Mouse (Mus musculus) embryonic stem cell, embryonic (primary cell): ENCODE measurements around the gene Myo1d.

Experiments
- CTCF ChIA-PET, 4 experiments: fragments of 300-600 bp in 2 of 4; fragments of 350-600 bp in 2 of 4; sonication (Branson Sonifier 250); formaldehyde crosslinking; loops; one replicate each; lab custom pipeline; 2022; ENCODE audit warnings: inconsistent platforms in 2 of 4; lab: Charles Lee
- POLR2A ChIA-PET, 4 experiments: fragments of 300-600 bp in 2 of 4; fragments of 350-600 bp in 2 of 4; sonication (Branson Sonifier 250); formaldehyde crosslinking; loops; one replicate each; lab custom pipeline; 2022; ENCODE audit warnings: antibody characterized with exemption in 4 of 4, inconsistent platforms in 1 of 4; lab: Charles Lee

Gene Myo1d

DNA sequence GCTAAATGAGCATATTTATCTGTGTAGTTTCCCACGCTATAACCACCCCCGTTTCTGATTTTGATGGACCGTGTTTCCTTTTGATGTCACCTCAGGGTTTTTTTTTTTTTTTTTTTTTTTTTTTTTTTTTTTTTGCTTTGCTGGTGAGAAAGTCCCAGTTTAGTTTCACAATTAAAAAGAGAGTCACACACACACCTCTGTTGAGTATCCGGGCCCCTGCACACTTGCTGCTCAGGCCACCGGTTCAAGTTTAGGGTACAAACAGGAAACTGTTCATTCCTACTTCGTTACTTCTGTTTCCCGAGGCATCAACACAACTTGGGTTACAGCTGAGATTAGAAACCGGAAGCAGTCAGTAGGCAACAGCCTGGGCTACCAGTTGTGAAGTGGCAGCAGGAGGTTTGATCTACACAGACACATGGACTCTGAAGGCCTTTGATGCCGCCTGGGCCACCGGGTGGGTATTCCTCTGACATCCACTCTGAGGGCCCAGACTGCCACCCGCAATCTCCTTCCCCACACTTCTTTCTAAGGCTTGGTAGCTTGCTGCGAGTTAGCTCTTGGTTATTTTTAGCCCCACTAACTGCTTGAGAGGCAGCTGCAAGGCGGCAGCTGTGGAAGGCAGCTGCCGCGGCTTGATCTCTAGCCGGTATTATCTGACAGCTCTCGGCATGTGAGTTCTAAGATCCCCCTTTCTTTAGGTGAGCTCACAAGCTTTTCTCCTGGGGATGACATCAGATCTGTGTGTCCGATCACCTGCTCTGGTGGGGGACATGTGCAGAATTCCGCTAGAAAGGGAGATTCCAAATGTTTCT is 271.3 kb downstream of the Myo1d start:
- ChIA-PET CTCF (no interaction called here), POLR2A (interaction anchor here in 1 of 4 experiments (1.2 kb wide), 1 partner anchor 19 kb away, joined by 5 read pairs; no protein-coding TSS in a partner anchor)

DNA sequence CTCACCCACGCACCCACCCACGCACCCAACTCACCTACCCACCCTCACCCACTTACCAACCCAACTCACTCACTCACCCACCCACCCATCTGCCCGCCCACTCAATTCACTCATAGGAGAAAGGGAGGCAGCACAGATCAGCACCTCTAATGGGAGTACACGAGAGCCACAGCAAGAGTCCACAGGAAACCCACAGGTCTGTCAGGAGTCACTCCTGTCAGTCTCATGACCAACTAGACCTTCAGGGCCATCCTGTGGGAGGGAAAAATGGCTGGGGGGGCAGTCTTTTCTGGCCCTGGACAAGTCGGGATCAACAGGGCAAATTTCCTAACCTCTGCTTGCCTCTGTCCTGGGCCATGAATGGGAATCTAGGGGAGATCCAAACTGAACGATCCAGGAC is 272.0 kb downstream of the Myo1d start:
- POLR2A ChIA-PET, result no interaction called here

DNA sequence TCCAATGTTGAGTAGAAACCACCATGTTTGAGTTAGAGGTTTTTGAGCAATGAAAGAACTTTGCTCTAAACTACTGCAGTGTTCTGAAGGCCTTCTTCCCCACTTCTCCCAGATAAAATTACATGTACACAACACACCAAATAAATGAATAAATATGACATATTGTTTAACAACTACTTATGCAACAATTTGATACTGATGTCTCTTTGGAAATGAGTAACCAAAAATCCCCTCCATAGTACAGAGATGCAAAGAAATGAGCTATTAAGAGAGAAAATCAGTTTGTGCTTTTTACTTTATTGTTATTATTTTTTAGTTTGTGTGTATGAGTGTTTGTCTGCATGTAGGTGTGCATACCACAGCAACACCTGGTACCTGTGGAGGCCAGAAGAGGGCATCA is 273.3 kb downstream of the Myo1d start:
- POLR2A ChIA-PET, result no interaction called here
- CTCF ChIA-PET, result no interaction called here

More for the DNA sequence above, 272.0 kb downstream of the Myo1d start:
- CTCF ChIA-PET, result no interaction called here

DNA sequence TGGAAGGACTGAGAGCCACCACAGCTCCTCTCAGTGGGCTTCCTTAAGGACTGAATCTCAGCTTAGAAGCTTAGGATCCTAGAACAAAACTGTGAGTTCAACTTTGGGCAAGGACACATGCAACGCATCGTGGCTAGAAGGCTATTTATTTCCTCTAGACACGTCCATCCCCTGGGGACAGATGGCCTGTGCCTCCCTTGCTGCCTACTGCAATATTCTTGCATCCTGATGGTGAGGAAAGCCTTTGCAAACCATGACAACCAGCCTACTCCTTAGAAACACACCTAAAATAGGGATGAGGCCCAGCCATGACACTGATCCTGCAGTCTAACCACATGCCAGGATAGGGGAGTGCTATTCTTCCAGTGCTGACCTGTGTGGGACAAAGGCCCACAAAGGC is 274.2 kb downstream of the Myo1d start:
- CTCF ChIA-PET, result interaction anchor here in 2 of 4 experiments (0.5 to 2.0 kb wide), 2 partner anchors 77 to 230 kb away, joined by 3 to 4 read pairs; partner anchors contain the start of gene Psmd11 (in 1 of the 2)
- POLR2A ChIA-PET, result no interaction called here

- POLR2A ChIA-PET, result interaction anchor here in 1 of 4 experiments (0.5 kb wide), 1 partner anchor 1350 kb away, joined by 5 read pairs; no protein-coding TSS in a partner anchor
Observed at GRCm38 (mm10) chr11:80504519-80505385, 275.1 kb downstream of the Myo1d start.

GRCm38 (mm10) chr11:80503726-80504452 is 275.9 kb downstream of the Myo1d start:
- ChIA-PET POLR2A (no interaction called here), CTCF (interaction anchor here in 2 of 4 experiments (0.6 to 2.0 kb wide), 3 partner anchors 76 to 1083 kb away, joined by 3 to 4 read pairs (median 3); partner anchors contain the start of gene Psmd11 (in 1 of the 2))

More at GRCm38 (mm10) chr11:80504519-80505385, 275.1 kb downstream of the Myo1d start:
- CTCF ChIA-PET, result interaction anchor here in 1 of 4 experiments (0.7 to 2.0 kb wide), 2 partner anchors 77 to 838 kb away, joined by 3 to 4 read pairs; partner anchors contain the start of gene Psmd11

DNA sequence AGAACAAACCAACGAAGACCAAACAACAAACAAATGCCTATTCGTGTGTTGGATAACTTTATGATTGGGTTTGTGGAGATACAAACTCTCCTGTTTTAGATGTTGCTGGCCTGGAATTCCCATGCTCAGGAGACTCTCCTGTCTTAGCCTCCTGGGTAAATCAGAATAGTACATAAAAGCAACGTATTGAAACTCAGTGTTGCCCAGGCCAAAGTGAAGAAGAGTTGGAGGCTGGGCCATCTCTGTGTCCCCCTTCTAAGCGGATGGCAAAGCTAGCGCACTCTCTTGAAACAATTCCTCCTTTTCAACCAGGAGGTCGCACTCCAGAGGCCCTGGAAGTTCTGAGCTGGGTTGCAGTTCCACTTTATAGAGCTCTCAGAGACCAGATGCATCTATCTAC is 276.5 kb downstream of the Myo1d start:
- POLR2A ChIA-PET, result no interaction called here
- CTCF ChIA-PET, result interaction anchor here in 1 of 4 experiments (0.6 kb wide), 1 partner anchor 1084 kb away, joined by 3 read pairs; no protein-coding TSS in a partner anchor

DNA sequence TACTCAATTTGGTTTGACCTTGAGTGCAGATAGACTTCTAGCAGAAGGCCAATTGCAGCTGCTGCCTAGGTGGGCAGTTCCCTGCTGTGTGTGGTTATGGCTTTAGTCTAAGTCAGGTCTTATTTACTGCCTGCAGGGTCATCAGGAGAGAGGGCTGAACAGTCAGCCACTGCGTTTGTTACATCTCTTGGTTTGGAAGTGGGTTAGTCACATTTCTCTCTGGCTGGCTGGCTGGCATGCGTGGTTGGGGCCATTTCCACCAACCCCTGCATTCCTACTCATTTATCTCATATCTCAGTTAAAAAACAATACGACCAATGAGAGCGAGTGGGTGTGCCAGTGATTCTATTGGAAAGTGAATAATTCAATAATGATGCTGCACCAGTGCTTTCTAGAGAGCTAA is 280.3 kb downstream of the Myo1d start:
- CTCF ChIA-PET, result no interaction called here
- POLR2A ChIA-PET, result interaction anchor here in 1 of 4 experiments (1.0 kb wide), 1 partner anchor 23 kb away, joined by 3 read pairs; no protein-coding TSS in a partner anchor

DNA sequence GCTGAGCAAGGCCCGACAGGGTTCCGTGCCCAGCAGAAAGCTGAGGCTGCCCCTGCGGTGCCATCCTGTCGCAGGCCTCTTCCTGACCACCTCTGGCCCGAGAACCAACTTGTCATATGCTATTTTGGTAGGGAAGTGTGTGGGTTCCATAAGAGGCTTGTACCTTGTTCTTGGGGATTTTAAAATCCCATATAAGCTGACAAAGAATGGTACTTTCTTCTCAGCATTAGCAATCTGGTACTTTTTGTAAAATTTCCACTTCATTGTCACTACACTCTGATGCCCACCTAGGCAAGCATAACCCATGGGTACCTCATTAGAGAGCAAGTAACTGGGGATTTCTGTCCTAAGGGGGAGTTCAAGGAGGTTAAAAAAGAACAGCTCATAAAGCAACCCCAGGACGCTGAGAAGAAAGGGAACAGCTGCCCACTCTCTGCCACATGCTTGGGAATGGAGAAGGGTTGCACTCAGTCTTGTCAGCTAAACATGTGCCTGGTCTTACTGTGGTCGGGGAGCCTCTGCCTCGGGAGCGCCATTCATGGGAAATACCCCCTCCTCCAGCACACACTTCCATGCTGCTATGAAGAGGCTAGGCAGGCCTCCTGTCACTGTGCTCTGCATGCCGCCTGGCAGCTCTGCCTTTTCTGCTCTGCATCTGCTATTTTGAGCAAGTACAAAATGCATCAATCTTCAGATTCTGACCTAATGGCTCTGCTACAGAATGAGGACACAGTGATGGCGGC is 281.3 kb downstream of the Myo1d start:
- CTCF ChIA-PET, result interaction anchor here in 1 of 4 experiments (0.6 kb wide), 1 partner anchor 27 kb away, joined by 4 read pairs; no protein-coding TSS in a partner anchor
- POLR2A ChIA-PET, result interaction anchor here in 2 of 4 experiments (0.8 to 1.0 kb wide), 3 partner anchors 12 to 116 kb away, joined by 3 to 4 read pairs (median 3); partner anchors contain the start of gene Zfp207 (in 1 of the 2)

DNA sequence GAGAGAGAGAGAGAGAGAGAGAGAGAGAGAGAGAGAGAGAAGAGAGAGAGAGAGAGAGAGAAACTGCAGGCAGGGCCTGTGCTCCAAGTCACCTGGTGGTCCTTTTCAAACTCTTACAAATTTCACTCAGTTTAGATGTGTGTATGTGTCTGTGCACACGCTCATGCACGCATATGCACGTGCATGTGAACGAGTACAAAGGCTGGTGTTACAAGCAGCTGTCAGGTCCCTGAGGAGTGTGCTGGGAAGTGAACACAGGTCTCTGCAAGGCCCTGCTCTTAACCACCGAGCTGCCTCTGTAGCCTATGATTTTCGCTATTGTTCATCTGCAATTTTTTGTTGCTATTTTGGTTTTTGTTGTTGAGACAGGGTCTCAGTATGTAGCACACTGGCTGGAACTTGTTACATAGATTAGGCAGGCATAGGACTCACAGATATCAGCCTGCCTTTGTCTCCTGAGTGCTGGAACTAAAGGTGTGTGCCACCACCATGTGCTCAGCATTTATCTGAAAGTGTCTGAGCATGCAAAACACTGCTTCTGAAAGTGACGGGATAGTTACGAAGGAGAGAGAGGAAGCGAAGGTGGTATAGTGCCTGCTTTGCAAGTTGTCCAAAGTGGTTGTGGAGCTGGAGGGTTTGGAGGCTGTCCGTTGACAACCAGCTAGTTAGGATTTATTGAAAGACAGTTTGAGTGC is 282.5 kb downstream of the Myo1d start:
- POLR2A ChIA-PET, result interaction anchor here in 3 of 4 experiments (0.6 to 1.3 kb wide), 3 partner anchors 11 to 51 kb away, joined by 3 to 5 read pairs (median 3); no protein-coding TSS in a partner anchor
- CTCF ChIA-PET, result interaction anchor here in 2 of 4 experiments (0.6 to 0.8 kb wide), 2 partner anchors 167 to 358 kb away, joined by 3 to 5 read pairs; no protein-coding TSS in a partner anchor

GRCm38 (mm10) chr11:80496640-80497039 is 283.2 kb downstream of the Myo1d start:
- POLR2A ChIA-PET, result interaction anchor here in 2 of 4 experiments (0.6 to 1.3 kb wide), 2 partner anchors 22 to 52 kb away, joined by 3 to 5 read pairs; no protein-coding TSS in a partner anchor
- CTCF ChIA-PET, result interaction anchor here in 3 of 4 experiments (0.6 to 0.8 kb wide), 3 partner anchors 168 to 393 kb away, joined by 3 to 5 read pairs (median 3); no protein-coding TSS in a partner anchor

GRCm38 (mm10) chr11:80495972-80496371 is 283.9 kb downstream of the Myo1d start:
- CTCF ChIA-PET, result no interaction called here
- POLR2A ChIA-PET, result interaction anchor here in 1 of 4 experiments (1.3 kb wide), 1 partner anchor 53 kb away, joined by 3 read pairs; no protein-coding TSS in a partner anchor

DNA sequence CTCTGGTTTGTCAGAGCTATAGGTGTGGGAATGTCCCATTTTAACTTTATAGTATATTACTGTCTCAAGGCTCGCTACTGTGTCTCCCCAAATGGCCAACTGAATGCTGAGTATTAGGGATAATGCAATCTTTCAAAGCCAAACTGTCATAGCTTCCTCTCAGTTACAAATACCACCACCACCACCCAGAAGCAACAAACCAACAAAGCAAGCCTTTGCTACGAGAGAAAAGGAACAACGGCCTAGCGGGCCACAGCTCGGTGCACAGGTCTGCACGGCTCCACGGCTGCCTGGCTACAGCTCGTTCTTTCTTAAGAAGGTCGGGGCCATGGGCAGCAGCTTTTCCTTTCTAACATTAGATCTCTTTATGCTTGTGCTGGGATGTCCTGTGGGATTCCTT is 285.0 kb downstream of the Myo1d start:
- ChIA-PET POLR2A (interaction anchor here in 1 of 4 experiments (0.6 kb wide), 1 partner anchor 408 kb away, joined by 3 read pairs; no protein-coding TSS in a partner anchor), CTCF (no interaction called here)

DNA sequence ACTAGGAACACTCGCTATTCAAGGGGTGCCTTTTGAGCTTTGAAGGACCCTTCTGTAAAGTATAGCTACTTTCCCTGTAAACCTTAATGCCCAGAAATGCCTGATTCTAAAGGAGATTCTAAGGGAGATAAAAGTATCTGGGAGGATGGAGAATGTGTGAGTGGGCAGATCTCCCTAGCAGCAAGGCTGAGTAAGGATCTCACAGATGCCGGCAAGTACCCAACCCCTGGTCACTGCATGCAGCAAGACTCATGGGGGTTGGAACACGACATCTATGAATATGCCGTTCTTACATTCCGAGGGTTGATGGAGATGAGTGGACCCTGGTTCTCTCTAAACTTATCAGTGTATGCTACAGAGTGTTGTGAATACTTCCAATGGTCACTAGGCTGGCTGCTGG is 286.6 kb downstream of the Myo1d start:
- ChIA-PET CTCF (no interaction called here), POLR2A (interaction anchor here in 1 of 4 experiments (1.2 kb wide), 1 partner anchor 15 kb away, joined by 3 read pairs; no protein-coding TSS in a partner anchor)

GRCm38 (mm10) chr11:80490831-80491230 is 289.0 kb downstream of the Myo1d start:
- POLR2A ChIA-PET, result interaction anchor here in 2 of 4 experiments (1.2 to 2.1 kb wide), 5 partner anchors 13 to 63 kb away, joined by 3 to 7 read pairs (median 3); partner anchors contain the start of genes Cdk5r1 (in 1 of the 2) and Psmd11 (in 1 of the 2)
- CTCF ChIA-PET, result interaction anchor here in 1 of 4 experiments (0.6 kb wide), 1 partner anchor 11 kb away, joined by 8 read pairs; no protein-coding TSS in a partner anchor

DNA sequence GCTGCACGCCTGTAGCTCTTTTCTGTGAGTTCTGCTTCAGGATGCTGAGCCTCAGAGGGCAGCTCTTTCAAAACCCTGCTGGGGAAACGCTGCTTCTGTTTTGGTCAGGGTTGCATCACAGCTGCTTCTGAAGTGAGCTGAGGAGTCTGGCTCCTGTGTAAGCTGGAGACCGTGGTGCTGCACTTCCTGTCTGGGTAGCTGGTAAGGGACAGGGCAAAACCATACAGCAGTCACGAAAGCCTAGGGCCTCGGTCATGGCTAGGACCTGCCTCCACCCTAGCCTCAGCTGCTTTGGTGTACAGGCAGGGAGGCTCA is 290.0 kb downstream of the Myo1d start:
- ChIA-PET CTCF (no interaction called here), POLR2A (interaction anchor here in 2 of 4 experiments (1.2 to 2.1 kb wide), 5 partner anchors 12 to 62 kb away, joined by 3 to 7 read pairs (median 5); partner anchors contain the start of gene Psmd11 (in 1 of the 2))
